Mouse (Mus musculus) thymus, adult 2 months (tissue): ENCODE results near the gene Guca2a.

Experiments
- CTCF ChIP-seq: fragments of 200-500 bp; IDR thresholded peaks from 2 replicates; pipeline ENCODE4 v1.5.1; 2012; ENCODE audit warnings: mild to moderate bottlenecking, control low read depth, low read length, moderate library complexity, borderline replicate concordance; ENCODE audit not compliant: control insufficient read depth, poor library complexity, insufficient read depth; ENCODE audit errors: extremely low read depth
- POLR2A ChIP-seq: fragments of 200-500 bp; IDR thresholded peaks from 2 replicates; pipeline ENCODE4 v1.6.1; 2012; ENCODE audit warnings: mild to moderate bottlenecking, low read length, control low read depth, moderate library complexity; ENCODE audit not compliant: control insufficient read depth, poor library complexity, insufficient read depth; ENCODE audit errors: extremely low read depth

DNA sequence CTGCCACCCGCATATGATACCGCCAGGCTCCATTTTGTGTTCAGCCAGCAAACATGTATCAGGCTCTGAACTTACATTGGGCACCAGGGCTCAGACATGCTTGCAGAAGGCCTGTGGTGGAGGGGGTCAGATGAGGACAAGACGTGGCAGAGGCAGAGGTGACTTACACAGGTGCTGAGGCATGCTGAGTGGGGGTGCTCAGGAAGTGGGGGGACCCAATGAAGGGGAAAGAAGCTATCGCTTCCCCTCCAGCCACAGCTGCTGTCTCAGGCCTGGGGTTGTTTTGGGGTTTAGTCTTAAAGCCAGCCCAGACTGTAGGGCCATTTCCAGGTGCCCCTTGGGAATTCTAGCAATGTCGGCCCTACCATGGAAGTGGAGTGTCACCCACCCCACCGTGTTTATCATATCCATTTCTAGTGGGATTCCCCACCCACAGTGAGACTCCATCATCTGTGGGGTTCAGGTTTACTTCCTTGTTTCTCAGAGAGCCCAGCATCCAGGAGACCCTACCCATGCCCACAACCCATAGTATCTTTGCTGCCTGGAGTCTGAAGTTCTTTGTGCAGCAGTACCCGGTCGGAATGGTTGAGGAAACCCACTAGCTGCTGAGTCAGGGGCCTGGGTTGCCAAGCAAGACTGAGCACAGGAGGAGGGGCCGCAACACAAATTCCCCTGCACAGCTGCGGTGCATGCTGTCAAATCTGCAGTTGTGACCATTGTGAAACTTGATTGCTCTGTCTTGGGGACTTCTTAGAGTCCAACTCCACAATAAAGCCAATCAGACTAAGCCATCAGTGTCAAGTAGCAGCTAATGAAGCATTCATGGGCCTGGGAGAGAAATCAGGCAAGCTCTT, 32.1 kb downstream of the Guca2a start:
- TF ChIP-seq CTCF = no peak
- no peak for TF ChIP-seq POLR2A
